Mouse (Mus musculus): ENCODE measurements around the gene Nxpe3.

DNA sequence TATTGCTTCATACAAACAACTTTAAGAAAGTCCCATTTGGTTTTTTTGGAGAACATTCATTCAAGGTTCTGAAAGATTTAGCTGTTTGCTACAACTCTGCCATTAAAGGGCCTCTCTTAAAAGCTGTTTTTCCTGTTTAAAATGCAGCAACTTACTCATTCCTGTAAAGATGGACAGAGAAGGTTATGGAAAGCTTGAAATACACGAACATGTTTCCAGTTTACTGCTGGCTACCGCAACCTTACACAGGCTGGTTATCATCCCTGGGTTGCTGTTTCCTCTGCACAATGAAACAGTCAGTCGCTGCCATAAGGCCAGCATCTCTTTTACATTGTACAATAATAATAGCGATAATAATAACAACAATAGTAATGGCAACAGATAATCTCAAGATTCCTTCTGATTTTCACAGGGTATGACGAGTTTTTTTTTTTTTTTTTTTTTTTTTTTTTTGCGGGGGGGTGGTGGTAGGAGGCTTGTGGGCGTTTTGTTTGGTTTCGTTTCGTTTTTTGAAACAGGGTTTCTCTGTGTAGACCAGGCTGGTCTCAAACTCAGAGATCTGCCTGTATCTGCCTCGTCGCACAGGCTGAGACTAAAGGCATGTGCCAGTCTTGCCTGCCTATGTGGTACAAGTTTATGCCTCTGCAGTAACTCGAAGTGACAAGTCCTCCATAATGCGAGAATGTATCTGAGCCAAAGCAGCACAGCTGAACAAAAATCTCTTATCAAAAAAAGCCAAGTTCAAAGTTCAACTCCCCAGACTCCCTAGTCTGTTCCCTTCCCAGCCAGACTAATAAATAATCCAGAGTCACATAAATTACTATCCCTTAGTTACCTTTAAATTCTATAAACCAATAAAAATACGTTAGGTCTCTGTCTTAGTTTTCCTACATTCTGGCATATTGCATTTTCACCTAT is 7.0 kb upstream of the Nxpe3 start:
- TF ChIP-seq POLR2A (IDR thresholded peaks at IDR 0.05; ENCODE audit: borderline replicate concordance, control insufficient read depth, low read depth, low read length) (no peak), CTCF (IDR thresholded peaks at IDR 0.05; ENCODE audit: control insufficient read depth, insufficient read depth, low read length) (no peak)

Measured in bone marrow, adult 2 months (tissue).